Mouse (Mus musculus) activated CD4-positive, CD25-positive, alpha-beta regulatory T cell, adult 9 weeks (primary cell): ENCODE data around the gene Foxn1. TPM values are rescaled to one million over a fixed set of nuclear protein-coding genes. Genes with fewer than 3 reads are reported as not detected.

Experiments
- polyA plus RNA-seq: library from polyadenylated mRNA; unstranded; fragments of 100-300 nt; shearing (Covaris generic); gene quantifications from one replicate; pipeline ENCODE4 v1.2.1, GENCODE M21; 2017

The Foxn1 gene
- polyA plus RNA-seq: not detected

DNA sequence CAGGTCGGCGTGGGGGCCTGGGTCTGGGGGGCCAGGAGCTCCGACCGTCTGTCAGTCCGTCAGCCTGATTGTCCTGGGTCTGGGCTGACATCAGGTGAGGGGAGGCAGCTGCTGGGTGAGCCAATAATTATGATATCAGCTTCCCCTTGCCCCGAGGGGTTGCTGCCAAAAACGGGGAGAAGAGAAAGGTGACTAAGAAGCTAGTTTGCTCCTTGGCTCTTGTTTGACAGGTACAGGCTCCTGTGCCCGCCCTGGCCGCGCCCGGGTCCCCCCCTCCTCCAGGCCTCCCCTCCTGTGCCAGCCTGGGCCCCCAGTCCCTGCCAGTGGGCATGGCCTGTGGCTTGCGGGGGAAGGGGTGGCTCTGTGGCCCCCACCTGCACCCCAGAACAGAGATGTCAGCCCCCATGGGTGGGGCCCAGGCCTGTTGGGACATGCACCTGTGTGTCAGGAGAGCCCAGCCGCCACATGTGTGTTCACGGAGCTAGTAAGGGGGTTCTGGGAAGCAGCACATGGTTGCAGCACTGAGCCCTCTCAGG is at the start of gene Foxn1:
Gene Foxn1 (minus strand): TSS at position 51 of the 536 bp plus-strand sequence.

DNA sequence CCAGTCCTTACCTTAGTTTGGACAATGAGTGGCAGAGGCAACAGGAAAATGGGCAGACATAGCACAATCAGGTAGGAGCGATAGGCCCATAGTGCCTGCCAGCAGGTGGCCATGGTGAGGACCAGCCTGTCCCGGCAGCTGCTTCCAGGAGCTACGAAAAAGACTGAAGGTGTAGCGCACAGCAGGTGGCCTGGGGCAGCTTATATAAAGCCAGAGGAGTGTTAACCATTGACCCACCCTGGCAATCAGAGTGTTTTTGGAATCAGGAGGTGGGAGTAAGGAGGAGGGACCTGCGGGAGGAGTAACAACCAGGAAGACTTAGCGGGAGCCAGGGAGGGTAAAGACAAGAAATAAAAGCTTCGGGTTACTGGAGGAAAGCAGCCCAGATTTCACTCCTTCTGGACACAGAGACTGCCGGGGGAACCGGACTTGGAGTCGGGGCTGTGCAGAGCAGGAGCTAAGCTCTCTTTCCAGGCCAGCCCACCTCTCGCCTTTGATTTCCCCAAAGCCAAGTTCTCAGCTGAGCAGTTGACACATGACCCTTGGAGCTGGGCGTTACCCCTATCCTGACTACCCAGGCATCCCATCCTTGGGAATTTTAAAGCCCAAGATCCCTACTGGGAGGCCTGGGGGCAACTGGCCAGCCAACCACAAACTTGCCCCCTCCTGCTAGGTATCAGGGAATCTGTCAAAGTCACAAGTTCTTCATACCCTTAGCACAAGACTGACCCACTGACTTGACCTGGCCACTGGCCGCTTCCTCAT is 35.9 kb upstream of the Foxn1 start, which contains the start of gene Slc13a2:
Gene Slc13a2 (minus strand): TSS at position 163 of the 765 bp plus-strand sequence.

DNA sequence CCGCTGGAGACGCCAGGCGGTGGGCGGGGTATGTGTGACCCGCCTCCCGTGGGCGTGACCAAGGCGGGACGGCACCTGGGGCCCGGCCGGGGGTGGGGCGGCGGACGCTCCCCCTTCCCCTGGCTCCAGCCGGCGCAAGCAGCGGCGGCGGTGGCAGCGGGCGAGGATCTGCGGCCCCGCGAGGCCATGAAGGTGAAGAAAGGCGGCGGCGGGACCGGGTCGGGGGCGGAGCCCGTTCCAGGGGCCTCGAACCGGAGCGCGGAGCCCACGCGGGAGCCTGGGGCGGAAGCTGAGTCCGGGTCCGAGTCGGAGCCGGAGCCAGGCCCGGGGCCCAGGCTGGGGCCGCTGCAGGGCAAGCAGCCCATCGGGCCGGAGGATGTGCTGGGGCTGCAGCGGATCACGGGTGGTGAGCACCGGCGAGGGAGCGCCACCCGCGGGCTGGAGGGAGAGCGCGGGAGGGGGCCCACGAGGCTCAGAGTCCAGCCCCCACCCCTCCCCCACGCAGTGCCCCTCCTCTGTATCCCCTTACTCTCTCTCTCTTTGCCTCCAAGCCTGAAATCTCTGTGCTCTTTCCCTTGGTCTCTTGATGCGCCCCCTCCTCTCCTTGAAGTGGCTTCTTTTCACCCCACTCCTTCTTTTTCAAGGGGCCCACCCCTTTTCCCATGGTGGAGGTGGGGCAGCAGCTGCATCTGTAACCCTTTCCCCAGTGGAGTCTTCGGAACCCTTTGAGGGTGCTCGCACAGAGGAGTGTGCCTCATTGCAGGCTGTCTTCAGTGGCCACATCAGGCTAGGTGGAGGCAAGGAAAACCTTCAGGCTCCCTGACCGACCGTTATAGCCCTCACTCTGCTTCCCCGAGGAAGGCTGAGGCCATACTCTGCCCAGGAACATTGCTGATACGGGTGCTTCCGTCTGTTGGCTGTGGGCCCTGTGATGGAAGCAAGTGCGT is 42.7 kb downstream of the Foxn1 start, which contains the start of gene Unc119:
Gene Unc119 (plus strand): TSS at position 102 of the 947 bp plus-strand sequence.

DNA sequence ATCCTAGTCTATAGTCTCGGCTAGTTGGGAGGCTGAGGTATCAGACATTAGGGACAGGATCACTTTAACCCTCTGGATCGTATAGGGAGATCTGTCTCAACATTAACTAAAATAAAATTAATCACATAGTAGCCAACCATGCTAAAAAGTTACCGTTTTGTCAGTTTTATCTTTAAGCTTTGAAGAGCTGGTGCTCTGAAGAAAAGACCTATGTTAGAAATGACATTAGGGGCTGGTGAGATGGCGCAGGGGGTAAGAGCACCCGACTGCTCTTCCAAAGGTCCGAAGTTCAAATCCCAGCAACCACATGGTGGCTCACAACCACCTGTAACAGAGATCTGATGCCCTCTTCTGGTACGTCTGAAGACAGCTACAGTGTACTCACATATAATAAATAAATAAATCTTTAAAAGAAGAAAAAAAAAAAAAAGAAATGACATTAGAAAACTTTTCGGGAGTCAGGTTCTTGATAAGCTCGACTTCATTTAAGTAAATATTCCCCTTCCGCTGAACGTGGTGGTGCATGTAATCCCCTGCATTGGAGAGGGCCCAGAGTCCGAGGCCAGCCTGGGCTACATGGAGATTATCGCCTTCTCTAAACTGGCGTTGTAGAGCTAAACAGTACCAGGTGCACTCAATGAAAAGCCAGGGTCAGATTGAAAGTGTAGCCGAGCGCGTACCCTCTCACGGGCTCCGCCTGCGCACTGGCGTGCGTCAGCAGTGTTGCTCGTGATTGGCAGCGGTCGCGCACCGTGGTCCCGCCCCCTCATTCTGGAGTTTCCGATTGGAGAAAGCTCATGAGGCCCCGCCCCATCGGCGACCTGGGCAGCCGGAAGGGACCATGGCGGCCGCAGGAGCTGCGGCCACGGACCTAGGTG is 58.5 kb downstream of the Foxn1 start, which contains the start of gene Pigs:
Gene Pigs (plus strand): TSS at position 782 of the 878 bp plus-strand sequence.

DNA sequence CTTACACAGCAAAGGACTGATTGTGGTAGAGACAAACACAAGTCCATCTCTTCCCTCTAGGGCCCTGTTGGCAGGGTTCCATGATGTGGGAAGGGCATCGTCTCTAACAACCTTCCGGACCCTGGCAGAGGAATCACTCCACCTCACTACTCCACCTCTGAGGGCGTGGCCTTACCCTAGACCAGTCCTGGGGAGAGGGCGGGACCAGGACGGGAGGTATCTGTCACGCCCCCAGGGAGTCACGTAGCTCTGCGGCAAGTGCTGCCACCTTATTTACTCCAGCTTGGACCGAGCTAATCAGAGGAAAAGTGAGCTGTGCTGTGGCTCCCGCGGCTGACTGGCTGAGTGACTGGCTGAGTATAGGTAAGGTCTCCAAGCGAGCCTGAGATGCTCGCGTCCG is 63.5 kb downstream of the Foxn1 start, which contains the start of gene Aldoc:
Gene Aldoc (plus strand): TSS at position 109 of the 400 bp plus-strand sequence.

Other genes with a start within 250 kb of the Foxn1 start
- 4.9 TPM for gene Traf4, start 221.0 kb downstream of the Foxn1 start, polyA plus RNA-seq
- gene Nek8, start 209.9 kb downstream of the Foxn1 start, polyA plus RNA-seq: 14.1 TPM
- gene Tlcd1, start 209.8 kb downstream of the Foxn1 start, polyA plus RNA-seq: 3.6 TPM
- gene Rpl23a, start 203.0 kb downstream of the Foxn1 start, polyA plus RNA-seq: 1,683 TPM
- not detected for gene Rab34, start 198.1 kb downstream of the Foxn1 start, polyA plus RNA-seq
- gene Proca1, start 193.2 kb downstream of the Foxn1 start, polyA plus RNA-seq: 0.67 TPM
- 112 TPM for gene Sdf2, start 140.8 kb downstream of the Foxn1 start, polyA plus RNA-seq
- 52.5 TPM for gene Supt6, start 140.6 kb downstream of the Foxn1 start, polyA plus RNA-seq
- gene 2610507B11Rik, start 124.8 kb downstream of the Foxn1 start, polyA plus RNA-seq: 91.8 TPM
- gene BC030499, start 95.7 kb downstream of the Foxn1 start, polyA plus RNA-seq: 0.61 TPM
- 3.5 TPM for gene Spag5, start 85.0 kb downstream of the Foxn1 start, polyA plus RNA-seq
- 15.5 TPM for gene Aldoc, start 63.6 kb downstream of the Foxn1 start, polyA plus RNA-seq
- gene Pigs, start 58.1 kb downstream of the Foxn1 start, polyA plus RNA-seq: 132 TPM
- 30.6 TPM for gene Unc119, start 43.1 kb downstream of the Foxn1 start, polyA plus RNA-seq
- gene Slc13a2, start 35.7 kb upstream of the Foxn1 start, polyA plus RNA-seq: not detected
- gene Slc46a1, start 79.1 kb upstream of the Foxn1 start, polyA plus RNA-seq: 1.4 TPM
- 0.38 TPM for gene Sarm1, start 111.2 kb upstream of the Foxn1 start, polyA plus RNA-seq
- gene Vtn, start 112.5 kb upstream of the Foxn1 start, polyA plus RNA-seq: not detected
- gene Sebox, start 116.9 kb upstream of the Foxn1 start, polyA plus RNA-seq: not detected
- gene Tmem199, start 125.6 kb upstream of the Foxn1 start, polyA plus RNA-seq: 43.3 TPM
- gene Poldip2, start 125.6 kb upstream of the Foxn1 start, polyA plus RNA-seq: 32.9 TPM
- gene Tnfaip1, start 149.8 kb upstream of the Foxn1 start, polyA plus RNA-seq: 22.2 TPM
- gene Ift20, start 149.8 kb upstream of the Foxn1 start, polyA plus RNA-seq: 116 TPM
- gene Tmem97, start 164.2 kb upstream of the Foxn1 start, polyA plus RNA-seq: 12.8 TPM